Mouse (Mus musculus): Measurements from ENCODE around the gene Nebl. TPM values are rescaled to one million over a fixed set of nuclear protein-coding genes. Genes with fewer than 3 reads are reported as not detected.

The Nebl gene
- polyA plus RNA-seq, 1 experiment from 2014 or later, result 6.3 TPM

DNA sequence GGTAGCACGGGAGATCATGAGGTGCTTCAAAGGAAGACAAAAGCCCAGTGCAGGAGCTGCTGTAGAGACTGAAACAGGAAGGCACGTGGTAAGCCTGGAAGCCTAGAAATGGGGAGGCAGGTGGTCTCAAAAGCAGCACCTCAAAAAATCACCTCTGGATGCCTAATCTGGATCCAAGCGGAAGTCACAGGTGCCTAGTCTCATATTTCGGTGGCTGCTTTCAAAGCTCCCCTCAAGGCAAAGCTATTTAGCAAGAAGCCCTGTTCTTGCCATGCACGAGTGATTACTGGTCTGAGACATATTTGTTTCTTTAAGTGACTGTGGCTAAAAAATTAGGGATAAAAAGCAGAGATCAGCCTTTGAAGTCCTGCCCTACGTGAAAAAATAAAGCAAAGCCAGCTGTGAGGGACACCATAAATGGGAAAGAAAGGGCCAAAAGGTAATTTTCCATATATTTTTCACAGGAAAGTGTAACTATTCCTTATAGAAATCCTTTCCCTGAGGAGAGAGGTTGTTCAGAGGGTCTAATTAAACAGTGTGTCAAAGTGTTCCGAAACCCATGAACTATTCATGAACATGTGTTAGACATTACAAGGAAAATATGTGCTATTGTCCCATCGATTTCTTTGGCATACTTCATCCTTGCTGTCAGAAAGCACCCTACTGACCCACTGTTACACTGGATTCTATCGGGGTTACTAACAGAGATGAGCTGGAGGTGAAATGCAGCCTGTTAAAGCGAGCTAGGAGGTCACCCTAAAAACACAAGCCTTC lies 206.9 kb downstream of the Nebl start:
- DNase-seq (ENCODE audit: low spot score), result no peak
- H3K4me1 ChIP-seq (replicated peaks), result peaks cover 20% of the 10 kb centered on the region
- no peaks in the 10 kb centered on the region for H3K27me3 ChIP-seq (ENCODE audit: insufficient read depth, poor library complexity, severe bottlenecking)
- WGBS, result 51% methylated on average over 10 of the region's 10 CpGs
- H3K27ac ChIP-seq, result peak overlapping the region; percentile 40; the same call in 1 of the 2 replicates
- H3K4me3 ChIP-seq, result no peak overlapping the region
- H3K9me3 ChIP-seq, result no peaks in the 10 kb centered on the region
- H3K36me3 ChIP-seq, result no peaks in the 10 kb centered on the region

DNA sequence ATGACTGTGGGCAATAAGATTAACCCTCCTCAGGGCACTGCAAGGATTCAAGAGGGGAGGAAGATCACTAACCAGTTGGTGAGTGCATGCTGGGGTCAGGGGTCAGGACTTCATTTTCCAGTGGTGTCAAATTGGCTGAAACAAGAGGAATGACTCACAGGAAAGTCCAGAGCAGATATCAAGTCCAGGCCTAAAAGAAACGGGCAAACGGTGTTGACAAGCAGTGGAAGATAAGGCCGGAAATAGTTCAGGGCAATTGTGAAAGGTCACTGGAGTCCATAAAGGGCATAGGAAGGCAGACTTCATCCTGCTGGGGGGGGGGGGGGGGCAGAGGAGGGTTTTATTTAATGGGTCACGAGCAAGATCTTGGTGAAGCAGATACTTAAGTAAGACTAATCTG lies 207.5 kb downstream of the Nebl start:
- peaks cover 20% of the 10 kb centered on the region for H3K4me1 ChIP-seq (replicated peaks)
- 43% methylated on average over 4 of the region's 4 CpGs for WGBS
- H3K9me3 ChIP-seq, result no peaks in the 10 kb centered on the region
- H3K27ac ChIP-seq, result peak overlapping the region; percentile 40; the same call in 1 of the 2 replicates
- no peak overlapping the region for H3K4me3 ChIP-seq
- DNase-seq (ENCODE audit: low spot score), result peak; percentile 21
- no peaks in the 10 kb centered on the region for H3K36me3 ChIP-seq
- H3K27me3 ChIP-seq (ENCODE audit: insufficient read depth, poor library complexity, severe bottlenecking), result no peaks in the 10 kb centered on the region

DNA sequence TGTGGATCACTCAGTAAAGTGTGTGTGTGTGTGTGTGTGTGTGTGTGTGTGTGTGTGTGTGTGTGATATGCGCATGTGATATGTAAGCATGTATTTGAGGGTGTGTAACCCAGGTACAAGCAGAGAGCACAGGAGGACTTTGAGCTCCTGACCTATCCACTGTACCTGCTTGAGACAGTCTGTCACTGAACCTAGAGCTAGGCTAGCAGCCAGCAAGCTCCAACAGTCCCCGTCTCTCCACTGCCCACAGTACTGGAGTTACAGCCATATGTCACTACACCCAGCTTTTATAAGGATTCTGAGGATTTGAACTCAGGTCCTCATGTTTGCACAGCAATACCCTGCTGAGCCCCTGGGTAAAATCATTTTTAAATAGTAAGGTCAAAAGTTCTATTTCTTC lies 215.6 kb downstream of the Nebl start:
- DNase-seq (ENCODE audit: low spot score), result no peak
- H3K27ac ChIP-seq, result no peak overlapping the region
- no peaks in the 10 kb centered on the region for H3K27me3 ChIP-seq (ENCODE audit: insufficient read depth, poor library complexity, severe bottlenecking)
- H3K4me1 ChIP-seq (replicated peaks), result no peaks in the 10 kb centered on the region
- no peaks in the 10 kb centered on the region for H3K9me3 ChIP-seq
- no peaks in the 10 kb centered on the region for H3K36me3 ChIP-seq
- no peak overlapping the region for H3K4me3 ChIP-seq
- WGBS, result 93% methylated on average over 2 of the region's 2 CpGs

DNA sequence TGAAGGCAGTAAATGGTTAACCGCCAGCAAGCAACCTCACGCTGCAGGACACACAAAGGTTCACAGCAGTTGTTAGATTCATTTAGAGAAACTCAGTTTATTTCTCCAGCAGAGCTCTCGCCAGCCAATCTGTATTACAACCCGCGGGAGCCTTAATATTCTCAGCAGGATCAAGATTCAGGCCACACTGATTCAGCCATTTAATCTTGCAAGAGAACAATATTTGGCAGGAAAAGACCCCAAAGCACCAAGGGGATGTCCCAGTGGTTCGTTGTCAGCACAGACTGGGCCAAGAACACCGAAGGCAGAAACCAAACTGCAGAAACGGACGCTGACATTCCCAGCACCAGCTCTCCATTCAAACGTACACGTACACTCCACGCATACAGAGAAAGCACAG lies 216.5 kb downstream of the Nebl start:
- Histone ChIP-seq H3K27ac (no peak overlapping the region), H3K9me3 (no peaks in the 10 kb centered on the region), H3K4me3 (no peak overlapping the region), H3K27me3 (ENCODE audit: insufficient read depth, poor library complexity, severe bottlenecking) (no peaks in the 10 kb centered on the region), H3K4me1 (replicated peaks) (no peaks in the 10 kb centered on the region), H3K36me3 (no peaks in the 10 kb centered on the region)
- DNase-seq (ENCODE audit: low spot score), result no peak
- 61% methylated on average over 12 of the region's 12 CpGs for WGBS

DNA sequence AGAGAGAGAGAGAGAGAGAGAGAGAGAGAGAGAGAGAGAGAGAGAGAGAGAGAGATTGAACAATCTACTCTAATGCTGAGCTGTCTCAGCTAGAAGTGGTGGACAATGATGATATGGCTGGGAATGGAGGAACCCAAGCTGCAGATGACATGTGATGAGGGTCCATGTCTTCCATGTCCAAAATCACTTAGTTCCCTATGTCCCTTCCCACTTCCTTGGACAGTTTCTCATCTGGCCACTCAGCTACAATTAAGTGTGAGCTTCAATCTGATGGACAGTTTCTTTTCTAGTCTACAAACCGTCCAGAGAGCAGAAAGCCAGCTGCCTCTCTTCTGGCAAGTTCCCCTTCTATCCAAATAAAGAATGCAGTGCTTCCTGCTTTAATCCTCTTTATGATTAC lies 221.3 kb downstream of the Nebl start:
- Histone ChIP-seq H3K4me3 (no peak overlapping the region), H3K4me1 (replicated peaks) (no peaks in the 10 kb centered on the region), H3K27me3 (ENCODE audit: insufficient read depth, poor library complexity, severe bottlenecking) (no peaks in the 10 kb centered on the region), H3K9me3 (no peaks in the 10 kb centered on the region), H3K27ac (no peak overlapping the region), H3K36me3 (no peaks in the 10 kb centered on the region)
- DNase-seq (ENCODE audit: low spot score), result no peak
- 70% methylated on average over 1 of the region's 1 CpGs for WGBS

DNA sequence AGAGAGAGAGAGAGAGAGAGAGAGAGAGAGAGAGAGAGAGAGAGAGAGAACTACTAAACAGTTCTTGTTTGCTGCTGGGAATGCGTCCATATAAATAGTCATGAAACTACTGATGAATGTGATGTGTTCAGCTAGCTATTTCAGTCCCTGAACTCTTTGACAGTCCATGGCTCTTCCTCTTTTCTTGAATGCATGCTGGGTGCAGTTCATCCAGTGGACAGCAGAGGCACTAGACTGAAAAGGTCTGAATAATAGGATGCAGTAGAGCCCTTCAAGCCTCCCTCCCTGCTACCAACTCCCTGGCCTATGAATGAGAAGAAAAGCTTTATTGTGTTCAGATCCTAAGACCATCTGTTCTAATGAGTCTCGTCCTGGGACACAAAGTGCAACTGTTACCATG lies 223.9 kb downstream of the Nebl start:
- 81% methylated on average over 2 of the region's 2 CpGs for WGBS
- H3K27me3 ChIP-seq (ENCODE audit: insufficient read depth, poor library complexity, severe bottlenecking), result no peaks in the 10 kb centered on the region
- no peaks in the 10 kb centered on the region for H3K4me1 ChIP-seq (replicated peaks)
- DNase-seq (ENCODE audit: low spot score), result no peak
- no peak overlapping the region for H3K4me3 ChIP-seq
- H3K9me3 ChIP-seq, result no peaks in the 10 kb centered on the region
- H3K36me3 ChIP-seq, result no peaks in the 10 kb centered on the region
- H3K27ac ChIP-seq, result no peak overlapping the region

DNA sequence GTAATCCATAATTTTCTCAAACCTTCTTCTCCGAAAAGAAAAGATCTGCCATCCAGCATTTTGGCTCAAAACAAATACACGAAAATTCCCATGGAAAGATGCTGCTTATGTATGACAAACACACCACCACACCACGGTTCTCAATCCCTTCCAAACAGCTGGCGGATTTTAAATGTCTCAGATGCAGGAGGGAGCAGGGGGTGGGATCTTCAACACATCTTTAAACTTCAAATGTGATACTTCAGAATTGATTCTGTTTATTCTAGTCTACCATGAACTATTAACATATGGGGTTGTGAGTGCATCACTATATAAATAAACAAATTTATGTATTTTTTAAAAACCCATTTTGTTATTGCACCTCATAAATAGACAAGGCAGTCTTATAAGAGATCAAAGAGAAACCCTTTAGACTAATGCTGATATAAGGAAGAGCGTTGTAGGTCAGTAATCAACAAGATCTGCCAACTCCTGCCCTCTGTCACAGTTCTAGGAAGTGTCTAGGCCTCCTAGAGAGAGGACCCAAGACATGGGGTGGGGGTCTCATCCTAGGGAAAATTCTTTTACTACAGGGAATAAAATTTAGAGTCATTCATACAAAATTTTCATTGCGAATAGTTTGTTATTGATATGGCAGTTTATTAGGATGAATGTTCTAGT lies 227.0 kb downstream of the Nebl start:
- H3K9me3 ChIP-seq, result no peaks in the 10 kb centered on the region
- DNase-seq (ENCODE audit: low spot score), result no peak
- no peaks in the 10 kb centered on the region for H3K27me3 ChIP-seq (ENCODE audit: insufficient read depth, poor library complexity, severe bottlenecking)
- no peaks in the 10 kb centered on the region for H3K36me3 ChIP-seq
- H3K27ac ChIP-seq, result no peak overlapping the region
- WGBS, result 87% methylated on average over 6 of the region's 6 CpGs
- H3K4me3 ChIP-seq, result no peak overlapping the region
- no peaks in the 10 kb centered on the region for H3K4me1 ChIP-seq (replicated peaks)

DNA sequence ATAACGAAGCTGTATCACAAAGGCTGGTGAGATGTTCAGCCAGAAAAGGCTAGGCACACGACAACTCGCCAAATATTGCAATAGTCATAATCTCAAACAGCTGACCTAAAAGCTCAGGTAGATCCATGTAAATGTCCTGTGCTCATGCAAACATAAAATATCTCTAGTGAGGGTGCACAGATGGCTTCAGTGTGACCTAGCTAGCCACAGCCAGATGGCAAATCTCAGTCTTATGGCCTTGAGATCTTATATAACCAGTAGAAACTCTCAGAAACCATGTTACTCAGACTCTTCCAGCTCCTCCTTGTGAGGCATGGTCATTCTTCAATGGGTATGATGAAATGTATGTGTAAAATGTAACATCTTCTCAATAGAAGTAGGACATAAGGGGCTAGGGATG lies 230.2 kb downstream of the Nebl start:
- no peak for DNase-seq (ENCODE audit: low spot score)
- Histone ChIP-seq H3K4me1 (replicated peaks) (no peaks in the 10 kb centered on the region), H3K36me3 (no peaks in the 10 kb centered on the region), H3K27ac (no peak overlapping the region), H3K27me3 (ENCODE audit: insufficient read depth, poor library complexity, severe bottlenecking) (no peaks in the 10 kb centered on the region), H3K4me3 (no peak overlapping the region), H3K9me3 (no peaks in the 10 kb centered on the region)
- 94% methylated on average over 3 of the region's 3 CpGs for WGBS

DNA sequence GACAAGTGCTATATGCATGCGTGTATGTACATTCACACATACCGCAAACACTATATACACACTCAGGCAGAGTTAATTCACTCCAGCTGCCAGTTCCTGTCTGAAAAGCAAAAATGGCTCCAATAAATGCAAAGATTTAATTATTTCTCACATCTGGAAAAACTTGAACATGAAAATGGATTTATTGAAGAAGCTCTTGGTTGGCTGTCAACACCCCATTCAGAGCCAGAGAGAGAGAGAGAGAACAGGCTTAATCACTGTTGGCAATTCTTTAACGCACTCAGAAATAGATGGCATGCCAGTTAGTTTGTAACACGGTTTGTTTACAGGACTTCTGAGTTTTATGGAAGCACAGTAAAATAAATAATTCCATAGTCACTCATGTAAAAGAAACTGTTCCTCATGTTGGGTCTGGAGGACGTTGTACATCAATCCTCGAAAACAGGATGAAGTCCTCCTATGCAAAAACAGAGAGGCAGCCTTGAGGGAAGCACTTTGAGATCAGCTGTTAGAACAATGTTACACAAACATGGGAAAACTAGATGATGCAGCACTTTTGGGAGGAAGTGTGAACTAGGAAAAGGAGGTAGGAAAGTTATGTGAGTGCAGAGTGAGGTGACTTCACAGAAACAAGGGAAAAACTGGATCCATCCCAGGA lies 265.6 kb downstream of the Nebl start:
- Histone ChIP-seq H3K9me3 (no peaks in the 10 kb centered on the region), H3K4me3 (no peak overlapping the region), H3K27ac (no peak overlapping the region), H3K27me3 (ENCODE audit: insufficient read depth, poor library complexity, severe bottlenecking) (no peaks in the 10 kb centered on the region), H3K4me1 (replicated peaks) (no peaks in the 10 kb centered on the region), H3K36me3 (no peaks in the 10 kb centered on the region)
- DNase-seq (ENCODE audit: low spot score), result no peak
- WGBS, result 91% methylated on average over 6 of the region's 6 CpGs

DNA sequence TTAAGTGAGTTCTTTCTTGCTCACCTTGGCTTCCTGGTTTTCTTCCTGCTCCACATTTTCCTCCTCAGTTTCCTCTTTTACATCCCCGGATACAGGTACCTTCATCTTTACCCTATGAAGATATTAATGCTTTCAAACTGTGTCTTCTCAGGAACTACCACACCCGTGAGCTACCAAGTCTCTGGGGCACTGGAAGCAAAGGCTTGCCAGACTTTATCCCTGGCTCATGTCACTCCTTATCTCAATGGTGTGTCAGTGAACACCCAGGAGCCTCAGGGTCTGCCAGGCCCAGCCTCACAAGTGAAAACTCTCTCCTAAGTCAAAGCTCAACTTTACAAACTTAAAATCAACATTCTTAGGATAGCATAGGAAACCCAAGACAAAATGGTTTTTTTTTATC lies 270.8 kb downstream of the Nebl start:
- no peak for DNase-seq (ENCODE audit: low spot score)
- no peak overlapping the region for H3K27ac ChIP-seq
- H3K27me3 ChIP-seq (ENCODE audit: insufficient read depth, poor library complexity, severe bottlenecking), result no peaks in the 10 kb centered on the region
- no peaks in the 10 kb centered on the region for H3K9me3 ChIP-seq
- H3K36me3 ChIP-seq, result no peaks in the 10 kb centered on the region
- no peak overlapping the region for H3K4me3 ChIP-seq
- WGBS, result 88% methylated on average over 2 of the region's 2 CpGs
- no peaks in the 10 kb centered on the region for H3K4me1 ChIP-seq (replicated peaks)

DNA sequence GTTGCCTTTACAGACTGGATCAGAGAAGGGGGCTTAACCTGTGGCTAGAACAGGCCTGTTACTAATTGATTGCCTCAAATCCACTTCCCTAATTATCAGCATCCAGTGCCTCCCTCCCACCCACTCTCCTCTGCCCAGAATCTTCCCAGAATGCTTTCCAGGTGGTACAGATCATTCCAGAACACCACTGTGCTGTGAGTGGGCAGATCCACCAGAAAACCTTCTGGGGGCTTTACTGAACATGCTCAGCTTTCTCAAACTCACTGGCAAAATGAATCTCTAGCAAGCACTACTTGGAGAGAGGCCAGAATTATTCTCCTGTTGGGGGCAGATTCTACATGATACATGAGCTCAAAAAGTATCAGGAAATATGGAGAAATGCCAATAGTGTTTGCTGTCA lies 277.6 kb downstream of the Nebl start:
- no peak overlapping the region for H3K4me3 ChIP-seq
- H3K36me3 ChIP-seq, result no peaks in the 10 kb centered on the region
- no peak overlapping the region for H3K27ac ChIP-seq
- no peaks in the 10 kb centered on the region for H3K4me1 ChIP-seq (replicated peaks)
- no peaks in the 10 kb centered on the region for H3K9me3 ChIP-seq
- H3K27me3 ChIP-seq (ENCODE audit: insufficient read depth, poor library complexity, severe bottlenecking), result no peaks in the 10 kb centered on the region
- no peak for DNase-seq (ENCODE audit: low spot score)

DNA sequence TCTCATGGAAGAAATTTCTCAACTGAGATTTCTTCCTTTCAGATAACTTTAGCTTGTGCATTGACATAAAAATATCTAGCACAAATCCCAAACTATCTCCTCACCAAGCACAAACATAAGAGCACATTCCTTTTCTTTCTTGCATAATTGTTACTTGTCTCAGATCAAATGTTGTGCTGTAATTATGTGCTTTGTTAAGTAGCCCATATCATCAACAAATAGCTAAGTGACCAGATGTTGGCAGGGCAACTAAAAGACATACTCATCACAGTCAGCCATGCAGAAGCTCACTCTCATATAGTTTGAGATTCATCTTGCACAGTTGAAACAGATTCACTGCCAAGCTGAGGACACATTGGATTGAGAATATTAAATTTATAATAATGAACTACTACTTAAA lies 282.9 kb downstream of the Nebl start:
- Histone ChIP-seq H3K4me3 (no peak overlapping the region), H3K4me1 (replicated peaks) (no peaks in the 10 kb centered on the region), H3K36me3 (no peaks in the 10 kb centered on the region), H3K9me3 (no peaks in the 10 kb centered on the region), H3K27me3 (ENCODE audit: insufficient read depth, poor library complexity, severe bottlenecking) (no peaks in the 10 kb centered on the region), H3K27ac (no peak overlapping the region)
- DNase-seq (ENCODE audit: low spot score), result no peak

DNA sequence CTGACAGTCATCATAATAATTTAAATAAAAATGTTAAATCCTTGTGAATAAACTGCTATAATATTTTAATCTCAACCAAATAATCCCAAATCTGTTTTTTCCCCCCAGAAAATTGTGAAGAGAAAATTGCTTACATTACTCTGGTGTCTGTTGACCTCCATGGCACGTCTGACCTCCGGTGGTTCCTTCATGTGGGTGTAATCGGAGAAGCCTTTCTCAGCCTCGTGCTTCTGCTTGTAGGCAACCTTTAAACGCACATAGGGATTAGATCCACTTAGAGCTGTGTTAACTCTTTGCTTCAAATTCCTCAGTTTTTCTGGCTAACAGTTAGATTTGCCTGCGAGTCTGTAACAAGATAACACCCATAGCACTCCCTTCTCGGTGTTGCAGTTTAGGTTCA lies 287.7 kb downstream of the Nebl start:
- H3K36me3 ChIP-seq, result no peaks in the 10 kb centered on the region
- H3K4me3 ChIP-seq, result no peak overlapping the region
- DNase-seq (ENCODE audit: low spot score), result peak; percentile 8
- WGBS, result 59% methylated on average over 7 of the region's 7 CpGs
- H3K27me3 ChIP-seq (ENCODE audit: insufficient read depth, poor library complexity, severe bottlenecking), result peaks cover 16% of the 10 kb centered on the region
- no peaks in the 10 kb centered on the region for H3K4me1 ChIP-seq (replicated peaks)
- no peaks in the 10 kb centered on the region for H3K9me3 ChIP-seq
- H3K27ac ChIP-seq, result no peak overlapping the region
